ENCODE assay signal across 19 mouse cellular contexts in the genomic region with DNA sequence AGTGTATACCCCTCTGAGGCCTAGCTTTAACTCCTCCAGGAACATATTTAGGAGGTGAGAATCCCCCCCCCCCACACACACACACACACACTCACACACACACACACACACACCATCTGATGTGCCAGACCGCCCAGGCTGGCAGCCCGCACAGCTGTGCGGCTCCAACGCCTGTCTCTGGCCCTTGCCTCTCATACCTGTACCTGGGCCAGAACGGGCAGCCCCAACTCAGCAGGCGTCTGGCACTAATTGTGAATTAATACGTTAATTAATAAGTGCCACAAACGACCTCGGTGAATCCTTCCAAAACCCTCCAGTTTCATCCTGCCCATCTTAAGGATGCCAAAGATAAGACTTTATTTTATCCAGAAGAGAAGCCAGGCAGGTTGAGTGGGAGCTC. TPM values are rescaled to one million over a fixed set of nuclear protein-coding genes. Genes with fewer than 3 reads are reported as not detected.
DNase-seq lines count a peak whose midpoint lies in the region; ATAC-seq and TF ChIP-seq lines count a peak whose summit lies in the region.
"Had no signal": no experiment of that assay in that cellular context is flagged by ENCODE, and none has a peak within 500 bp of the region (broad histone marks: within the 10 kb centered on the region; RNA-seq: fewer than 3 reads in every experiment).

No protein-coding gene starts in this region.

- H3K9me3 ChIP-seq in hindbrain, embryonic 12.5 days (replicated peaks), result no peaks in the 10 kb centered on the region
- H3K9me3 ChIP-seq: liver, embryonic 12.5 days had no signal

- H3K4me3 ChIP-seq in kidney, adult 2 months (ENCODE audit: insufficient read depth, low read depth, low read length), result no peak overlapping the region
- H3K4me3 ChIP-seq in hindbrain, embryonic 12.5 days, result no peak overlapping the region
- no peak overlapping the region for H3K4me3 ChIP-seq in left cerebral cortex, adult 2 months
- H3K4me3 ChIP-seq: layer of hippocampus, adult 2 months; liver, embryonic 12.5 days had no signal

- H3K9ac ChIP-seq in hindbrain, embryonic 12.5 days, result 0 out of 2 replicates have a peak overlapping the region, but pooled peaks have one; percentile 24
- H3K9ac ChIP-seq: liver, embryonic 12.5 days; lung, embryonic 14.5 days had no signal

- DNase-seq in cerebellum, postnatal 10 days, result peak; percentile 68 to 69
- DNase-seq in cerebellum, adult 9-10 months, result no peak
- no peak for DNase-seq in kidney, adult 2 months
- DNase-seq in kidney, postnatal 36 days, result no peak
- DNase-seq in brain, embryonic 14.5 days (ENCODE audit: low read depth), result peak; percentile 67
- no peak for DNase-seq in left cerebral cortex, postnatal 36 days (ENCODE audit: low spot score in 2 of 2)
- DNase-seq in left cerebral cortex, adult 2 months (ENCODE audit: extremely low spot score in 1 of 2, low spot score in 2 of 2), result no peak
- DNase-seq: adrenal gland, adult 8-10 months; embryo, embryonic 11 days; lung, embryonic 14.5 days; lung, postnatal 36 days; right cerebral cortex, postnatal 25 days had no signal

- no peak for TF ChIP-seq POLR2A in kidney, adult 2 months (IDR thresholded peaks at IDR 0.05; ENCODE audit: low read depth, low read length)
- TF ChIP-seq POLR2A in brain, embryonic 14.5 days (IDR thresholded peaks at IDR 0.05; ENCODE audit: borderline replicate concordance, extremely low read depth, insufficient read depth, insufficient read length, poor library complexity, severe bottlenecking), result no peak

- no peaks in the 10 kb centered on the region for H3K27me3 ChIP-seq in kidney, adult 2 months (replicated peaks; ENCODE audit: control insufficient read depth, insufficient read depth, low read length)
- H3K27me3 ChIP-seq in hindbrain, embryonic 12.5 days, result peaks cover 26% of the 10 kb centered on the region

- 0 out of 2 replicates have a peak overlapping the region, but pooled peaks have one; percentile 70 for H3K27ac ChIP-seq in kidney, adult 2 months (ENCODE audit: insufficient read depth, low read depth, low read length)
- H3K27ac ChIP-seq in hindbrain, embryonic 12.5 days, result 0 out of 2 replicates have a peak overlapping the region, but pooled peaks have one; percentile 77
- H3K27ac ChIP-seq in left cerebral cortex, adult 2 months, result no peak overlapping the region
- H3K27ac ChIP-seq: liver, embryonic 12.5 days had no signal

- intact Hi-C loops in left cerebral cortex, postnatal 36 days (cut with DNase I), result no loop called here
- intact Hi-C loops in left cerebral cortex, adult 2 months (cut with DNase I), result no loop called here

- H3K4me2 ChIP-seq in hindbrain, embryonic 12.5 days (replicated peaks), result no peak overlapping the region
- H3K4me2 ChIP-seq: liver, embryonic 12.5 days; lung, embryonic 14.5 days had no signal

- H3K36me3 ChIP-seq in kidney, adult 2 months (ENCODE audit: control insufficient read depth, insufficient read depth, low read length), result no peaks in the 10 kb centered on the region
- H3K36me3 ChIP-seq in hindbrain, embryonic 12.5 days, result no peaks in the 10 kb centered on the region
- H3K36me3 ChIP-seq: liver, embryonic 12.5 days had no signal

- no peak for ATAC-seq in hindbrain, embryonic 12.5 days (ENCODE audit: low FRiP score)
- ATAC-seq: intestine, embryonic 16.5 days; liver, embryonic 12.5 days had no signal

- peaks cover 34% of the 10 kb centered on the region for H3K4me1 ChIP-seq in kidney, adult 2 months (ENCODE audit: control insufficient read depth, insufficient read depth, low read length)
- peaks cover 70% of the 10 kb centered on the region for H3K4me1 ChIP-seq in hindbrain, embryonic 12.5 days

- WGBS in kidney, adult 2 months, result 49% methylated on average over 9 of the region's 9 CpGs
- 80% methylated on average over 9 of the region's 9 CpGs for WGBS in hindbrain, embryonic 12.5 days

- TF ChIP-seq CTCF in kidney, adult 2 months (conservative IDR thresholded peaks at IDR 0.05; ENCODE audit: insufficient read depth, insufficient read length, low read depth, low read length), result no peak
- TF ChIP-seq CTCF in brain, embryonic 14.5 days (IDR thresholded peaks at IDR 0.05; ENCODE audit: borderline replicate concordance, extremely low read depth, insufficient read depth, insufficient read length), result no peak
- no peak for TF ChIP-seq CTCF in left cerebral cortex, adult 2 months (IDR thresholded peaks at IDR 0.05)

RNA-seq across cellular contexts. Expression of a gene that starts 27.9 kb away (rescaled TPM):
- 23.1 and 25.1 TPM in 2 replicates for polyA plus RNA-seq in kidney, adult 2 months (2012; rRNA removed)
- polyA plus RNA-seq in brain, embryonic 14.5 days (2012; rRNA removed), result 2.5 and 4.3 TPM in 2 replicates
- 5.5 and 6.6 TPM in 2 replicates for polyA plus RNA-seq in hindbrain, embryonic 12.5 days (2016; fragmentation: Nextera tagmentation; extraction: Ambion mirVana)
- 10 to 100 TPM; 36.2 to 41.7 TPM for total RNA-seq in left cerebral cortex, postnatal 36 days (2021)
- 10 to 100 TPM; 41.4 to 43.0 TPM for total RNA-seq in left cerebral cortex, adult 2 months (2021)
- total RNA-seq: granulocyte monocyte progenitor cell, adult 5-6 weeks; hematopoietic stem cell, adult 5-6 weeks; megakaryocyte-erythroid progenitor cell, adult 5-6 weeks had no signal

Comparison
In these comparisons a context has a peak if more than half of its experiments do, and no peak if none do; other contexts are left out.
1. DNase-seq: peak in cerebellum, postnatal 10 days (2 of 2) and brain, embryonic 14.5 days (single experiment); none in cerebellum, adult 9-10 months (single experiment), kidney, adult 2 months (single experiment), kidney, postnatal 36 days (0 of 2), left cerebral cortex, postnatal 36 days (0 of 2) and left cerebral cortex, adult 2 months (0 of 2).